Mouse (Mus musculus) hematopoietic stem cell, adult 5-6 weeks (primary cell): ENCODE data around the gene Gpr37l1. TPM values are rescaled to one million over a fixed set of nuclear protein-coding genes. Genes with fewer than 3 reads are reported as not detected.
"Not testable (repeated sequence)": the region's sequence is repeated elsewhere in the genome, so short reads cannot be mapped to it uniquely, and the experiment has no call there.

Experiments used
- ATAC-seq, 2 experiments: fragments of 125-278 bp in 1 of 2; replicated peaks in 1 of 2; 2 replicates each; pipeline ENCODE4 v1.8.0; 2016 to 2017; ENCODE audit warnings: inconsistent platforms in 2 of 2, mild to moderate bottlenecking in 2 of 2, moderate number of reproducible peaks in 2 of 2, low read depth in 1 of 2, moderate TSS enrichment in 1 of 2; ENCODE audit not compliant: low FRiP score in 2 of 2, poor library complexity in 2 of 2, severe bottlenecking in 2 of 2, insufficient read depth in 1 of 2, low TSS enrichment in 1 of 2
- total RNA-seq: library from RNA; stranded (forward); fragments of 172-1452, 232-1000 nt; gene quantifications from 2 replicates; pipeline ENCODE4 v1.2.3, GENCODE M21; 2017

The Gpr37l1 gene
- total RNA-seq, 1 experiment from 2014 or later, result not detected

GRCm38 (mm10) chr1:135133678-135134435, 33.6 kb downstream of the Gpr37l1 start:
- no peak for ATAC-seq

GRCm38 (mm10) chr1:135132893-135133369, 34.5 kb downstream of the Gpr37l1 start:
- ATAC-seq, result peak; percentile 21 to 33

- ATAC-seq, result peak; percentile 63 to 70
Observed at GRCm38 (mm10) chr1:135132473-135132872, 35.0 kb downstream of the Gpr37l1 start, which contains the start of gene Ptpn7. Ptpn7 (plus strand) TSS chr1:135132700.

GRCm38 (mm10) chr1:135131560-135131959, 35.9 kb downstream of the Gpr37l1 start:
- ATAC-seq, result no peak

GRCm38 (mm10) chr1:135131034-135131433, 36.4 kb downstream of the Gpr37l1 start:
- peak; percentile 49 to 61 for ATAC-seq

- ATAC-seq, result no peak
Observed at GRCm38 (mm10) chr1:135130376-135131018, 37.0 kb downstream of the Gpr37l1 start.

GRCm38 (mm10) chr1:135129543-135130183, 37.8 kb downstream of the Gpr37l1 start:
- ATAC-seq, result no peak

GRCm38 (mm10) chr1:135128986-135129385, 38.5 kb downstream of the Gpr37l1 start:
- ATAC-seq, result no peak

- ATAC-seq, result no peak
Observed at GRCm38 (mm10) chr1:135128011-135128441, 39.5 kb downstream of the Gpr37l1 start.

- ATAC-seq, result no peak
Observed at GRCm38 (mm10) chr1:135126443-135127027, 40.9 kb downstream of the Gpr37l1 start.

GRCm38 (mm10) chr1:135125990-135126389, 41.5 kb downstream of the Gpr37l1 start:
- ATAC-seq, result no peak

- ATAC-seq, result no peak
Observed at GRCm38 (mm10) chr1:135124573-135125363, 42.7 kb downstream of the Gpr37l1 start.

- peak; percentile 68 to 80 for ATAC-seq
Observed at GRCm38 (mm10) chr1:135112661-135113060, 54.8 kb downstream of the Gpr37l1 start.

GRCm38 (mm10) chr1:135111271-135111670, 56.2 kb downstream of the Gpr37l1 start:
- not testable (repeated sequence) for ATAC-seq
